Mouse (Mus musculus) erythroid progenitor cell, adult 5-6 weeks (primary cell): ENCODE measurements around the gene Ctnna3. TPM values are rescaled to one million over a fixed set of nuclear protein-coding genes. Genes with fewer than 3 reads are reported as not detected.
"Not testable (repeated sequence)": the region's sequence is repeated elsewhere in the genome, so short reads cannot be mapped to it uniquely, and the experiment has no call there.

Experiments used
- ATAC-seq: replicated peaks from 2 replicates; pipeline ENCODE4 v1.8.0; 2016; ENCODE audit warnings: moderate number of reproducible peaks, mild to moderate bottlenecking, moderate TSS enrichment, inconsistent platforms; ENCODE audit not compliant: poor library complexity, low FRiP score, severe bottlenecking
- total RNA-seq, 2 experiments: library from RNA; stranded (forward) in 1 of 2; stranded (reverse) in 1 of 2; fragments of 150-400 nt in 1 of 2; fragments of 186-747, 209-891 nt in 1 of 2; gene quantifications; 2 replicates each; pipeline versions ENCODE4 v1.2.3 to v1.2.4; 2015 to 2017; ENCODE audit warnings: low replicate concordance in 2 of 2

Ctnna3 gene
- total RNA-seq, 2 experiments from 2014 or later: not detected

GRCm38 (mm10) chr10:64089680-64090460 lies 660.0 kb downstream of the Ctnna3 start, which contains the start of gene Lrrtm3:
TSS of gene Lrrtm3 (minus strand) at chr10:64090277.
- ATAC-seq: no peak

DNA sequence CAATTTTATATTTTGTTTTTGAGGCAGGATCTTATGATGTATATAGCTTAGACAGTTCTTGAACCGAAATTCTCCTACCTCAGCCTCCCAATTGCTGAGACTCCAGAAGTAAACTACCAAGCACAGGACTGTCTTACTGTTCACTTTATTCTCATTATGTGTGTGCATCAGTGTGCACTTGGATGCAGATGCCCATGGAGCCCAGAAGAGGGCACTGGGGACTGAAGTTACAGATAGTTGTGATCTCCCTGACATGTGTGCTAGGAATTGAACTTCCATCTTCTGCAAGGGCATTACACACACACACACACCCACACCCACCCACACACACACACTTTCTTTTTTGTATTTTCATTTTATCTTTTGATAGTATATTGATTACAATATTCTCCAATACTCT lies 666.6 kb downstream of the Ctnna3 start:
- ATAC-seq: no peak

GRCm38 (mm10) chr10:64115246-64115645 lies 685.3 kb downstream of the Ctnna3 start:
- ATAC-seq: no peak

DNA sequence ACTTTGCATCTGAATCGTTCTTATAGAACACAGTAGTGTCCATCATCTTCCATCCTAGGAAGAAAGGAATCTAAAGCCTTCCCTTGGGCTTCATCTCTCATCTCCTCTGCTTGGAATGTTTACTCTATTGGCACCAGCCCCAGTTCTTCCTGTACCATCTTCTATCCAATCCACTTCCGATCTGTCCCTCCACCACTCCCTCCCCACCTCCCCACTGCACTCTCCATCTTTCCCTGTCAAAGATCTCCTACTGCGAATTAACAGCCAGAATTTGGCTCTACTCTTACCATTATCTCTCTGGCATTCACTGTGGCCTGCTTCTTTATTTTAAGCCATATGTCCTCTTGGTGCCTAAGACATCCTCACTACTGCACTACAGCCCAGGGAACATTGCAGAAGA lies 688.9 kb downstream of the Ctnna3 start:
- ATAC-seq: no peak

- ATAC-seq: no peak
These were observed 700.7 kb downstream of the Ctnna3 start for GRCm38 (mm10) chr10:64130397-64131150.

- ATAC-seq: no peak
These were observed 703.6 kb downstream of the Ctnna3 start for GRCm38 (mm10) chr10:64133461-64133860.

DNA sequence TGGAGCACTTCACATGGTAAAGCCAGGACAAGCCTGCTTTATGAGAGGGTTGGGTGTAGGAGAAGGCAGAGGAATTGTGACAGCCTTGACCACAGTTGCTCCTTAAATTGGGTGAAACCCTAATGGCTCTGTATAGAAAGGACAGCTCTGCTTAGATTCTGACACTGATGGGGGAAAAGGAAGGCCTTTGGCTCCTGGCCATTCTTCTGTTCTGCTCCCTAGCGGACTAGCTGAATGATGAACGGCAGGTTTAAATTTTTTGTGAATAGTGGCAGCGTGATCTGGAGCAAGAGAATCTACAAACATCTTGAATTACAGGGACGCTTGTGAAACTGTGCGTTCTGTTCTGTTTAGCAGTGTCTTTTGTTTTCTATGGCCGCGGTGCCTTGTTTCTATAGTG lies 705.6 kb downstream of the Ctnna3 start:
- no peak for ATAC-seq

DNA sequence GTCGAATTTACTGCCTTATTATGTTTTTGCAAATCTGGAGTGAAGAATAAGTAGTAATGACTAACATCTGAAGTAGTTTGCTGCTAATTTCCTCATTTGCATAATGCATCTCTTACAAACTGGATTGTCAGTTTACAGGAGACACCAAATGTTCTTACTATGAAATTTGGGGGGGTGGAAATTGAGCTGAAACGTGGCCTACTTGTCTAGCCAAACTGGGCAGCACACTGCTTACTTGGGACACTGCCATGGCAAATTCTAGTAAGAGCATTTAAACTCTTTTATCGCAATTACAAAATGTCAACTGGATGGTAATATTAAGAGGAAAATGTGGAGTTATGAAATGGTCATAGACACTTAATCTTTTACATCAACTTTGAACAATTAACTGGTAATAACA lies 716.6 kb downstream of the Ctnna3 start:
- ATAC-seq: no peak

DNA sequence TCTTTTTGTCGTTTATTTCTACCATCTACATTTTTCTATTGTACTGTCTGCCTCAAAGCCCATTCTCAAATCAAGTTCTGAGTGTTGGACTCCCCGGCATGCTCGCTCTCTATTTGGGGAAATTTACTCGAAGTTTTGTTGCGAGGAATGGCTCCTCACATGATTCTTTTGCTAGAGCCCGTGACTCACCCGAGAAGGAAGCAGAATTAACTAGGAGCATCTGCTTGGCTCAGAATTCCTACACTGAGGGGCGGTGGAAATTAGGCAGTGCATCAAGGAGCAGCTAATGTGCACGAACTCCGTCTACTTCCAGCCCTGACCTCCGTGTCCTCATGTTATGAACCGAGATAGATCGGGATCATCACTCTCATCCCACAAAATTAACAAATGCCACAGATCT lies 751.8 kb downstream of the Ctnna3 start:
- ATAC-seq: no peak

DNA sequence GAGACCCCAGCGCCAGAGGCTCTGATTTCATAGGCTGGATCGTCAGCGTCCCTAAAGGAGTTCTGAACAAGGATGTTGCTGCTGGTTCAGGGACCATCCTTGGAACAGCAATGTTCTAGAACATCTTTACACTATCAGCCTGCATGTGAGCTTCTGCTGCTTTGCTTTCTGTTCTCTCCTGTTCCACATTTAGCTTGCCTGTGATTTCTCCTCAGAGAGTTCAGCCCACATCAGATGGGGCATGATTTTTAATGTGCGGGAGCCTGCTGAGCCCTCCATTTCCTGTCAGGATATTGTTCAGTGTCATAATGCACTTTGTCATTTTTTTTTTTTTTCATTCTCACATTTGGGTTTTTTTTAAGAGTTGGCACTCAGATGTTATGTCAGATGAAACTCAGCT lies 752.8 kb downstream of the Ctnna3 start:
- no peak for ATAC-seq

DNA sequence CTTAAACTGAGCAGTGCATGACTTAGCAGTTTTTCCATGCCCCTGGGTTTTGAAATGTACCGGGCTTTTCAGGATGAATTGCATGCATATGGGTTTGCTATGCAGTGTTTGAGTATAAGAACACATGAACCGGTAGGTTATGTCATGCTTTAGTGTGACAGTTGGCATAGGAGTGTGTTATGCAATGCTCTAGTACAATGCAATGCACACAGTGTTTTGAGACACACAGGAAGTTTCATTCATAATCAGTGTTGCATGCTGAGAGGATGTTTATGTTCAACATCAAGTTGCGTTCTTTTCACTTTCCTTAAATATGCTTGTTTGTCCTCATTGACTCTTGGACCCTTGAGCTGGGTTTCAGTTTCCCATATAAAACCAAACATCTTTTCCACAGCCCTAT lies 758.1 kb downstream of the Ctnna3 start:
- no peak for ATAC-seq

DNA sequence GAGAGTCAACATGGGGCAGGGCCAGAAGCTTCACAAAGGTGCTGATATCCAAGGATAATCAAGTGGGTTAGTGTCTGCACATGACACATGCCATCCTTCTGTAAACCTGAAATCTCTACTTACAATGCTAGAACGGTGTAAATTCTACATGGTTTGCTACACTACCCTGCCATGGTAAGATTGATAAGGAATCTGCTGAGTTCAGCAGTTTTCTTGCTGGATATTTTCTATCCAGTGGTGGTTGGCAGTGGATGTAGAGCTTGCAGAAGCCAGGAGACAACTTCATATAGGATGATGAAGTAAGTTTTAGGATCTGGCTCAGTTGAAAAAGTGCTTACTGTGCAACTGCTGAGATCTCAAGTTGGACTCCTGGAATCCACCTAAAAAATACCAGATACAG lies 767.7 kb downstream of the Ctnna3 start:
- ATAC-seq: no peak

DNA sequence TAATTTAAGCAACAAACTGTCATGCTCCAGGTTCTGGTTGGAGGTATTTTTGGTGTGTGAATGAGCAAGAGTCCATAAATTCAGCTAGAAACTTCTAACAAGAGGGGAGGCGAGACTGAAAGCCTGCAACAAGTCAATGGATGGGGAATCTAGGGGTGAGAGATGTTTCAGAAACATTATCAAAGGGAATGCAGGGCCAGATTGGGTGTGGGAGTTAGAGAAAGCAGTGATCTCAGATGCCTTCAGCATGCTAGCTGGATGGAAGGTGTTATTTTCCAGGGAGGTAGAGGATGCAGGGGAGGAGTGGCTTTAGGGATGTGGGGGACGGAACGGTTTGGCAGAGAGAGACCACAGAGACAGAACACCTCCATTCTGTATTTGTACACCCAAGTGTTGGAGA lies 785.7 kb downstream of the Ctnna3 start:
- no peak for ATAC-seq

DNA sequence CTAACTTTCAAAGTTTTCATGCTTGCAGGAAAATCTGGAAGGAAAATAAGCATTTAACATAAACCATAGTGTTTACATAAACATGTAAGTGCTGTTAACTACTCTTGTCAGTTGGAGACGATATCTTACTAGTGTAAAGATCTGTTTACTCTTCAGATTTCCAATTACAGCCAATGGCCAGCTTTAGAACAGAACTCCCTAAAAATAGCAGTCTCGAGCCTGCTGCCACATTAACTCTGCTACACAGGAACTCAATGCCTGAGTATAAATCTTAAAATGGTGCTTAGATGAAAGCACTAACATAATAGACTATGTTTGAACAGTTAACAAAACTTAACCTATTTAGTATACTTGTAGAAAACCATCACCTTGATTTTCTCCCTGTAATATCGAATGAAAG lies 793.1 kb downstream of the Ctnna3 start:
- ATAC-seq: no peak

DNA sequence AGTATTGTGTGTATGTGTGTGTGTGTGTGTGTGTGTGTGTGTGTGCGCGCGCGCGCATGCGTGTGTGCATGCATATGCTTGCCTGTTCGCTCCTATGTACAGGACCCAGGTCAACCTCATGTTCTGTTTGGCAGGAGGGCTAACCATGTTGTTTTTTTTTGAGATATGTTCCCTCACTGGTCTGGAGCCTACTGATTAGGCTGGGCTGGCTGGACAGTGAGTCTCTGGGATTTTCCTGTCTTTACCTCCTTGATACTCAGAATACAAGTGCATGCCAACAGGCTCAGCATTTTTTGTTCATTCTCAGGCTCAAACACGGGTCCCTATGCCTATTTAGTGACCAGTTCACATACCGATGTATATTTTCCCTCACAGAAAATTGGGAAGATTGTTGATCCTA lies 794.1 kb downstream of the Ctnna3 start:
- no peak for ATAC-seq

DNA sequence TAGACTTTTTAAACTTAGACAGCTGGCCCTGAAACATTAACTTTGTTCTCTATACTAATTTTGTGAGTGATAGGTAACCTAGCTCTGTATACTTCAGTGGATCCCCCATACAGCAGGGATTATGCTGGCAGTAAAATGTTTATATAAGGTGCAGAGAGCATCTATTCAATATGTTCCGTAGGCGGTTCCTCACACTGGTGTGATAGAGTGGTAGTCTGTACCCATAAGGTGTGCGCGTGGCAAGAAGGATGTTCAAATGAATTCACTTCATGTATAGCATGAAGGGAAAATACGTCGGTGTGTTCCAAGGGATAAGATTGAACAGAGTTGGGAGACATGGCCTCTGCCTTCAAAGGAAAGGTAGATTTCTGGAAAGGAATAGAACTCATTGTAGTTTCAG lies 794.5 kb downstream of the Ctnna3 start:
- ATAC-seq: no peak

- ATAC-seq: not testable (repeated sequence)
These were observed 795.9 kb downstream of the Ctnna3 start for GRCm38 (mm10) chr10:64225826-64226225.

GRCm38 (mm10) chr10:64243421-64243820 lies 813.5 kb downstream of the Ctnna3 start:
- ATAC-seq: no peak

GRCm38 (mm10) chr10:64268156-64268555 lies 838.3 kb downstream of the Ctnna3 start:
- ATAC-seq: no peak

DNA sequence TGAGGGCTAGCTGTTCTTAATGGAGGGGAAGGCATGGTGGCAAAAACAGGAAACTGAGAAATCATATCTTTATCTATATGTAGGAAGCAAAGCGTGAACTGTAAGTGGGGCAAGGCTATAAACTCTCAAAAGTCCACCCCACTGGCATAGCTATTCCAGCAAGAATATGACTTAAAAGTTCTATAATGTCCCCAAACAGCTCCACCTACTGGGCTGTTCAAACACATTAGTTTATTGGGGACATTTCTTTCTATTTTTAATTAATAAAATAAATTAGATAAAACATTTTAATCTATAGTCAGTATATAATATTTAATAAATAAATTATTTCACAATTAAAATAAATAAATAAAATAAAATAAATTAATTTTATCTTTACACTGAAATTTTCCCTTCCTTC lies 845.2 kb downstream of the Ctnna3 start:
- ATAC-seq: no peak

DNA sequence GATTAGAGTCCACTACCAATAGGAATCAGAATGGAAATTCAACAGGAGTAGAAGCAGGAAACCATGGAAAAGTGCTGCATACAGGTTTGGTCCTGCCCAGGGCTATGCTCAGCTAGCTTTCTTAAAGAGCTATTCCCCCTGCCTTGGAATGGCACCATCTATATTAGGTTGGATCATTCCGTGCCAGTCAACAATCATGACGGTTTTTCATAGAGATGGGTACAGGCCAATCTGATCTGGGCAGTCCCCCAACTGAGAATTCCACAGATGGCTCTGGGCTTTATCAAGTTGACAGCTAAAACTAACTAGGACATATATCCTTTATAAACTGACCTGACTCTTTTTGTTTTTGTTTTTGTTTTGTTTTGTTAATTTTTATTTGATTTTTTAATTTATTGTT lies 848.9 kb downstream of the Ctnna3 start:
- no peak for ATAC-seq
